Mouse (Mus musculus) C2C12 (cell line): ENCODE results near the gene Rab40c. TPM values are rescaled to one million over a fixed set of nuclear protein-coding genes. Genes with fewer than 3 reads are reported as not detected.
A peak's percentile ranks its signal among the peaks of the same experiment; 100 is the strongest.

ENCODE experiments used
- H3K27me3 ChIP-seq: one replicate; pipeline ENCODE4 v1.6.1; 2011; ENCODE audit not compliant: control insufficient read depth, insufficient read depth, insufficient read length
- H3K36me3 ChIP-seq: one replicate; pipeline ENCODE4 v1.6.1; 2011; ENCODE audit not compliant: control insufficient read depth, insufficient read depth
- H3K4me3 ChIP-seq: one replicate; pipeline ENCODE4 v1.5.1; 2011; ENCODE audit warnings: mild to moderate bottlenecking, control low read depth; ENCODE audit not compliant: poor library complexity, insufficient read depth, severe bottlenecking
- H3K79me2 ChIP-seq: one replicate; pipeline ENCODE4 v1.6.1; 2011; ENCODE audit not compliant: control insufficient read depth, insufficient read depth
- H3K79me3 ChIP-seq: one replicate; pipeline ENCODE4 v1.6.1; 2011; ENCODE audit warnings: low read depth, control low read depth
- H3ac ChIP-seq: one replicate; pipeline ENCODE3; 2011; ENCODE audit warnings: low read depth; ENCODE audit not compliant: control insufficient read depth, insufficient read length
- CEBPB ChIP-seq: IDR thresholded peaks from one replicate; pipeline ENCODE4 v1.6.1; 2011; ENCODE audit warnings: low read depth, mild to moderate bottlenecking, control low read depth, moderate library complexity
- CTCF ChIP-seq: IDR thresholded peaks from one replicate; pipeline ENCODE4 v1.5.1; 2011; ENCODE audit not compliant: control insufficient read depth, insufficient read depth, insufficient read length
- FOSL1 ChIP-seq: IDR thresholded peaks from one replicate; pipeline ENCODE4 v1.8.0; 2011; ENCODE audit warnings: mild to moderate bottlenecking, low read length; ENCODE audit not compliant: poor library complexity, insufficient read depth, severe bottlenecking
- MAX ChIP-seq: IDR thresholded peaks from one replicate; pipeline ENCODE4 v1.6.1; 2011; ENCODE audit warnings: mild to moderate bottlenecking, control low read depth
- MYOD1 ChIP-seq: IDR thresholded peaks from one replicate; pipeline ENCODE4 v1.6.1; 2011; ENCODE audit warnings: low read depth; ENCODE audit not compliant: control insufficient read depth, insufficient read length
- MYOG ChIP-seq: IDR thresholded peaks from one replicate; pipeline ENCODE4 v1.6.1; 2011; ENCODE audit not compliant: control insufficient read depth, insufficient read length; ENCODE audit errors: extremely low read depth
- USF1 ChIP-seq: IDR thresholded peaks from one replicate; pipeline ENCODE4 v1.6.1; 2011; ENCODE audit warnings: low read depth, mild to moderate bottlenecking, control low read depth, moderate library complexity
- polyA plus RNA-seq: library from polyadenylated mRNA; unstranded; fragments of >200 nt; fragmentation: generic; extraction: Trizol; gene quantifications from one replicate; pipeline ENCODE4 v1.2.1, GENCODE M21; 2012; ENCODE audit warnings: missing spikeins

Gene Rab40c
- polyA plus RNA-seq, 1 experiment: 14.4 TPM

DNA sequence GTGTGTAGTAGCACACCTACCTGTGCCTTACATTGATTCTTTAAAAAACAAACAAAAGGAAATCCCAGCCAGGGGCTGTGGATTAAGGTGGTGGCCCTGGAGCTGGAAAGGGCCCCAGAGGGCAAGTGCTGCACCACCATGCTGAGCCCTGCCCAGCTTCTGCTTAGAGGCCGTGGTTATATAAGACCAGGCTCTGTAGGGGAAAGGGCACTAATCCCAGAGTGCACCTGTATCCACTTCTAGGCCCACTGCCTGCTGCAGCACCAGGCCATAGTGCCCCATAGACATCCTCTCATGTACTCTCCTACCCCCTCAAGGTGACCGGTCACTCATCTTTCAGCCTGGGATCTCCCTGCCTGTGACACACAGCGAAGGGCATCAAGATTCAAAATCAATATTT lies 53.4 kb downstream of the Rab40c start:
- Histone ChIP-seq H3K79me2 (peaks cover 9% of the 10 kb centered on the region), H3K4me3 (no peak overlapping the region), H3K27me3 (no peaks in the 10 kb centered on the region), H3K79me3 (no peaks in the 10 kb centered on the region), H3K36me3 (no peaks in the 10 kb centered on the region), H3ac (no peak overlapping the region)
- TF ChIP-seq MYOD1 (no peak), MAX (no peak), CEBPB (no peak), MYOG (no peak), FOSL1 (no peak), USF1 (no peak), CTCF (no peak)

DNA sequence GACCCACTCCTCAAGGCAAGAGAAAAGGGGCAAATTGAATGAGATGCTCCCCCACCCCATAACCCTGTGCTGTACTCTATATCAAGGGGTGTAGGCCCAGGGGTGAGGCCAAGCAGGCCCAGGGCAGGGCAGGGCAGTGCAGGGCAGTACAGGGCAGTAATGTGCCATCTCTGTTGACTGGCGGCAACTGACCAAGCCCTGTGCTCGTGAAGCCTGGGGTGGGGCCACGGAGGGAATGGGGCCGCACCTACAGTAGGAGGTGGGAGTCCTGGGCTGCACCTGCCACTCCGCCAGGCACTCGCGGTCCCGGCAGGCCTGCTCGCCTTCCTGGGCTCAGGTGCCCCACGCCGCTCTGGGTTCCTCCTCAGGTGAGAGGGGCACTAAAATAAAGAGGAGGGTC lies 54.2 kb downstream of the Rab40c start:
- no peak overlapping the region for H3ac ChIP-seq

DNA sequence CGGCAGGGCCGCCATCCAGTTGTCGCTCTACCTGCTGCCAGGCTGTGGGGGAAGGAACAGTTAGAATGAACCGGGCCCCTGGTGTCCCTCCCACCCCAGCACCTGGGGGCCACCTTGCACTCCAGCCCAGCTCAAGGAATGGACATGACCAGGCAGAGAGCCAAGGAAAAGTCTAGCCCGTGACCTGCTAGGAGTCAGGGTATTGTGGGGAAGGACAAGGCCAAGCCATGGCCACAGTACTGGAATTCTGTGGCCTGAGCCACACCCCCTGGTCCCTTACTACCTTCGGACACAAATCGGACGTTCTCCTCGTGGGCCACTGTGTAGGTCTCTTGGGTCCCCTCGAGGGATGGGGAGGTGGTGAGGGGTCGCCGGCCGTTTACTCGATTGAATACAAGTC lies 55.2 kb downstream of the Rab40c start:
- TF ChIP-seq CEBPB: no peak
- TF ChIP-seq MAX: no peak
- Histone ChIP-seq H3K79me3 (no peaks in the 10 kb centered on the region), H3K27me3 (no peaks in the 10 kb centered on the region), H3K36me3 (no peaks in the 10 kb centered on the region), H3ac (no peak overlapping the region), H3K4me3 (no peak overlapping the region), H3K79me2 (peaks cover 9% of the 10 kb centered on the region)

More for the DNA sequence above, 54.2 kb downstream of the Rab40c start:
- TF ChIP-seq MYOG: no peak
- no peak for TF ChIP-seq FOSL1
- no peak for TF ChIP-seq CTCF
- no peak for TF ChIP-seq USF1
- TF ChIP-seq CEBPB: no peak
- no peak for TF ChIP-seq MAX
- no peak for TF ChIP-seq MYOD1
- Histone ChIP-seq H3K79me2 (peaks cover 9% of the 10 kb centered on the region), H3K36me3 (no peaks in the 10 kb centered on the region), H3K4me3 (no peak overlapping the region), H3K79me3 (no peaks in the 10 kb centered on the region), H3K27me3 (no peaks in the 10 kb centered on the region)

DNA sequence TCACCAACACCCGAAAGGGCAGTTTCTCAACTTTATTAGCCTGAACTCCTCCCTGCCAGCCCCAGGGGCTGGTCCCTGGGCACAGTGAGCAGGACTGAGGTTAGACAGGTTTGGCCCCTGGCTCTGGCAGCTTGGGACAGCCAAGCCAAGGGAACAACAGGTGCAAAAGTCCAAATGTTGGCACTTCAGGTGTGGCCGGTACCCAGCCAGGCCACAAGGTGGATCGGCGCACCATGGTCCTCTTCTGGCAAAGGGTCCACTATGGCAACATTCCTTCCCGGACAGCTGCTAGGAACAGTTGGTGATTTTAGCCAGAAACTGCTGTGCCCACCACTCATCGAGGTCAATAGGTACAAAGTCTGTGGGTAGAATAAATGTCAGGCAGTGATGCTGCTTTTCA lies 55.8 kb downstream of the Rab40c start:
- Histone ChIP-seq H3K4me3 (no peak overlapping the region), H3K36me3 (no peaks in the 10 kb centered on the region), H3K27me3 (no peaks in the 10 kb centered on the region), H3K79me2 (peaks cover 9% of the 10 kb centered on the region), H3K79me3 (no peaks in the 10 kb centered on the region), H3ac (no peak overlapping the region)
- TF ChIP-seq CTCF: no peak
- TF ChIP-seq MYOD1: no peak
- no peak for TF ChIP-seq MYOG
- no peak for TF ChIP-seq MAX
- no peak for TF ChIP-seq CEBPB

DNA sequence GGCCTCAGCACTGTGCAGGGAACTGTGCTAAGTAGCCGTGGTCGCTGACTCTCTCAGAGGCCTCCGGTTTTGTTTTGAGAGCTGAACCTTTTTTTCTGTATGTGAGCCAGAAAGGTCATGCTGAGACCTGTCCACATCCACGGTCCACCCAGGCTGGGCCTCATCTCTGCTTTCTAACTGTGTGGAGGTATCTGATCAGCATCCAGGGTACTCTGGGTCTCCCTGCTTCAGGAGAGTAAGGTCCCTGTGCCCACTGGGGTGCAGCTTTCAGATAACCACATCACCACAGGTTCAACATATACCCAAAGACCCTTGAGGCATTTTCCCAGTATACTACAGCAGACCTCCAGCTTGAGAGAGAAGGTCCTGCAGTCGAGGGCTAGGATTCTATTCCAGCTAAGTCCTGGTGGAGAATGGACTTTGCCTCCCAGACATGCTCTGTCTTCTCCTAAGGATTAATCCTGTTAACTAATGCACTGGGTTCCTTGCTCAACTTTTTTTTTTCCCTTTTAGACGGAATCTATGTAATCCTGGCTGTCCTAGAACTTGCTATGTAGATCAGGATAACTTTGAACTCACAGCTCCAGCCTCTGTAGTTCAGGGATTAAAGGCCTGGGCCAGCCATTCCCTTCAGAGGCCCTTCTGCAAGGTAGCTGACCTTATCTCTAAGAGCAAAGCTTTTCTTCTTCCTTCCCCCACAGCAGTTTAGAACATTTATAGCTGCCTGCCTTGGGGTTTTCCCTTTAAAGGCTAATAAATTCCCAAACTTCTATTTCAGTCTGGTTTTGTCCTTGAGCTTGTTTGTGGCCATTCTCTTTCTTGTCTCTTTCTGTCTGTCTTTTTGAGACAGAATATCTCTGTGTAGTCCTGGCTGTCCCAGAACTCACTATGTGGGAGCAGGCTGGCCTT lies 57.6 kb downstream of the Rab40c start:
- TF ChIP-seq FOSL1 (no peak), MAX (no peak), USF1 (no peak), MYOG (no peak), MYOD1 (no peak), CEBPB (no peak), CTCF (no peak)
- H3K79me3 ChIP-seq: no peaks in the 10 kb centered on the region

More for the DNA sequence above, 57.6 kb downstream of the Rab40c start:
- H3K27me3 ChIP-seq: no peaks in the 10 kb centered on the region
- peak overlapping the region; percentile 43 for H3K4me3 ChIP-seq
- H3ac ChIP-seq: peak overlapping the region; percentile 81
- H3K79me2 ChIP-seq: no peaks in the 10 kb centered on the region
- no peaks in the 10 kb centered on the region for H3K36me3 ChIP-seq
